Mouse (Mus musculus): ENCODE data around the gene Gm47429. TPM values are rescaled to one million over a fixed set of nuclear protein-coding genes. Genes with fewer than 3 reads are reported as not detected.

The Gm47429 gene
- not detected for total RNA-seq (2023)

GRCm38 (mm10) chr13:50443812-50444211, at the start of gene Gm47429:
TSS of gene Gm47429 (minus strand) at chr13:50443912.

GRCm38 (mm10) chr13:50467007-50467406, 23.3 kb upstream of the Gm47429 start, which contains the start of gene Nutm2:
TSS of gene Nutm2 (plus strand) at chr13:50467307.

GRCm38 (mm10) chr13:50417389-50418183, 26.1 kb downstream of the Gm47429 start, which contains the start of gene Fbxw17:
TSS of gene Fbxw17 (plus strand) at chr13:50417864.

Other genes with a start within 250 kb of the Gm47429 start
- gene Gm906, start 193.6 kb downstream of the Gm47429 start, total RNA-seq (2023): not detected
- 9.5 TPM for gene Fbxw17, start 26.0 kb downstream of the Gm47429 start, total RNA-seq (2023)
- gene Nutm2, start 23.4 kb upstream of the Gm47429 start, total RNA-seq (2023): not detected
- not detected for gene Gm904, start 199.3 kb upstream of the Gm47429 start, total RNA-seq (2023)

Measured in CD4-positive naive resting alpha-beta T cell, adult 57 days (primary cell).